Mouse (Mus musculus): ENCODE measurements around the gene Gm3072. TPM values are rescaled to one million over a fixed set of nuclear protein-coding genes. Genes with fewer than 3 reads are reported as not detected.
"Not testable (repeated sequence)": the region's sequence is repeated elsewhere in the genome, so short reads cannot be mapped to it uniquely, and the experiment has no call there.

Gm3072 gene
- not detected in 2 replicates for total RNA-seq (2017)

GRCm38 (mm10) chr14:41624512-41624911 lies at the start of gene Gm3072:
TSS of gene Gm3072 (minus strand) at chr14:41624612.
- not testable (repeated sequence) for ATAC-seq (ENCODE audit: extremely low read depth, insufficient number of reproducible peaks, low FRiP score, poor library complexity, severe bottlenecking)

- ATAC-seq (ENCODE audit: extremely low read depth, insufficient number of reproducible peaks, low FRiP score, poor library complexity, severe bottlenecking), result not testable (repeated sequence)
These were observed 23.8 kb upstream of the Gm3072 start for GRCm38 (mm10) chr14:41648176-41648575.

DNA sequence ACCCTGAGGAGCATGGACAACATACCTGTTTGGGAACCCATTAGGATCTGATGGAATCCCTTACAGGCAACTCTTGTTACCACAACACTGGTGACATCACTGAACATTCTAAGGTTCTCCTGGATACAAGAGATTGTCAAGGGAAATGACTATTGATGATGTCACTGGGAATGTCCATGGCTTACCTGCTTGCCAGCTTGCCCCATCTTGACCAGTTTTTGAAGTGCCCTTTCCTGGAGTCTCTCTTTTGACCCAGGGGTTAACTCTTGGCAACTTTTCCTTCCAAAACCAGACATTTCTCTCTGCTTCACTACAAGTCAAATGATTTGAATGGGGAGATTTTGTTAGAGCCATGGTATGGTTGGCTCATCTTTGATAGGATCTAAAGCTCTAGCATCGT lies 22.0 kb upstream of the Gm3072 start, which contains the start of gene Gm3676:
Gene Gm3676, minus strand, starts transcription at position 101 of the 400 bp plus-strand sequence.
- not testable (repeated sequence) for ATAC-seq (ENCODE audit: extremely low read depth, insufficient number of reproducible peaks, low FRiP score, poor library complexity, severe bottlenecking)

DNA sequence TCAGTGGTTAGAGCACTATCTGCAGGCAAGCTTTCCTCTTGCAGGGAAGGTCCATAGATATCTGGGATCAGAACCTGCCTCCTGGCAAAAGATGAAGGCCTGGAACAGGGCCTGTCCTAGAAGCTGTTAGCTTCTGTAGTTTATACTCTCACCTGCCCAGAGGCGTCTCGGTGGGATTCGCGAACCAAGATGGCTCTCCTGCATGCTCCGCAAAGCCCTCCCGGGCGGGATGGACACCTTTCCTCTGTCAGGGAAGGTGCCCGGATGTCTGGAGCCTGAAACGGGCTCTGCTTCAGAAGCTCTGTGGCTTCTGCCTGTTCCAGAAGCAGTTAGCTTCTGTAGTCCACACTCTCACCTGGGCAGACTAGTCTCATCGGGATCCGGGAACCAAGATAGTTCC lies 5.7 kb upstream of the Gm3072 start:
- ATAC-seq (ENCODE audit: extremely low read depth, insufficient number of reproducible peaks, low FRiP score, poor library complexity, severe bottlenecking), result not testable (repeated sequence)

GRCm38 (mm10) chr14:41622535-41622934 lies 1.9 kb downstream of the Gm3072 start:
- not testable (repeated sequence) for ATAC-seq (ENCODE audit: extremely low read depth, insufficient number of reproducible peaks, low FRiP score, poor library complexity, severe bottlenecking)

- not testable (repeated sequence) for ATAC-seq (ENCODE audit: extremely low read depth, insufficient number of reproducible peaks, low FRiP score, poor library complexity, severe bottlenecking)
These were observed 13.7 kb downstream of the Gm3072 start for GRCm38 (mm10) chr14:41610690-41611089.

DNA sequence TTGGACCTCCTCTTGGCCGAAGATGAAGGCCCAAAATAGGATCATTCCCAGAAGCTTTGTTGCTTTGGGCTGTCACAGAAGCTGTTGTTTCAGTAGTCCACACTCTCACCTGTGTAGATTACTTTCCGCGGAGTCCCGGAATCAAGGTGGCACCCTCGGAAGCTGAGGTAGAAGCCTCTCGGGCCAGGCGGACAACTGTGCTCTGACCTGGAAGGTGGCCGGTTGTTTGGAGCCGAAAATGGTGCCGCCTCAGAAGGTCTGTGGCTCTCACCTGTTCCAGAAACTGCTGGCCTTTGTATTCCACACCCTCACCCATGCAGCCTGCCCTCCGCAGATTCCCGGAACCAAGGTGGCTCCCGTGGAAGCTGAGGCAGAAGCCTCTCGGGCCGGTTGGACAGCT lies 23.5 kb downstream of the Gm3072 start:
- not testable (repeated sequence) for ATAC-seq (ENCODE audit: extremely low read depth, insufficient number of reproducible peaks, low FRiP score, poor library complexity, severe bottlenecking)

DNA sequence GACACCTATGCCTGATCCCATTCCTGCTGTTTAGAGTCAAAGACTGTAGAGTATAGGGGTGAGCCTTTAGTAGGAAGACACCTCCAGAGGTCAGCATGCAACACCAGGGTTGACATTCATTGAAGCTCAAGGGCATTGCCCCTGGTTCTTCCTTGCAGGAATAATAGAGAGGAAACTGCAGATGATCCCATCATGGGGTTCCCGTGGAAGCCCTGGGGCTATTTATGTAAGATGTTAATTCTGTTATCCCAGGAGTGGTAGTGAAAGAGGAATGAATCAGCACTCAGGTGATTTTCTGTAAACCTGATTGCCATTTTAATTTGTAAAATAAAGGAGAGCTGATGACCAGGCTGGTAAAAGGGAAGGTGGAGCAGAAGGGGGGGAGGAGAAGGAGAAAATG lies 38.1 kb downstream of the Gm3072 start:
- not testable (repeated sequence) for ATAC-seq (ENCODE audit: extremely low read depth, insufficient number of reproducible peaks, low FRiP score, poor library complexity, severe bottlenecking)

- not testable (repeated sequence) for ATAC-seq (ENCODE audit: extremely low read depth, insufficient number of reproducible peaks, low FRiP score, poor library complexity, severe bottlenecking)
These were observed 51.5 kb downstream of the Gm3072 start, which contains the start of gene 1700049E17Rik2 for GRCm38 (mm10) chr14:41572911-41573310. TSS of gene 1700049E17Rik2 (plus strand) at chr14:41573211.

Other genes with a start within 250 kb of the Gm3072 start
- not detected in 2 replicates for gene Gm7945, start 238.2 kb downstream of the Gm3072 start, total RNA-seq (2017)
- not detected in 2 replicates for gene Gm6482, start 216.3 kb downstream of the Gm3072 start, total RNA-seq (2017)
- gene Gm7954, start 171.1 kb downstream of the Gm3072 start, total RNA-seq (2017), result not detected in 2 replicates
- gene Gm3486, start 135.1 kb downstream of the Gm3072 start, total RNA-seq (2017), result not detected in 2 replicates
- not detected in 2 replicates for gene Gm7970, start 69.0 kb downstream of the Gm3072 start, total RNA-seq (2017)
- gene 1700049E17Rik2, start 51.4 kb downstream of the Gm3072 start, total RNA-seq (2017), result not detected in 2 replicates
- not detected in 2 replicates for gene Gm3676, start 21.9 kb upstream of the Gm3072 start, total RNA-seq (2017)
- not detected in 2 replicates for gene Gm8068, start 77.3 kb upstream of the Gm3072 start, total RNA-seq (2017)
- not detected in 2 replicates for gene Gm7929, start 126.0 kb upstream of the Gm3072 start, total RNA-seq (2017)
- not detected in 2 replicates for gene Gm47189, start 147.8 kb upstream of the Gm3072 start, total RNA-seq (2017)

Measured in neutrophil, adult 5-6 weeks (primary cell).